Mouse (Mus musculus) kidney, adult 2 months (tissue): Measurements from ENCODE around the gene Odf3b.

Source experiments
- CTCF ChIP-seq: fragments of 200-500 bp; conservative IDR thresholded peaks from 2 replicates; pipeline ENCODE4 v1.5.1; 2011; ENCODE audit warnings: low read depth, mild to moderate bottlenecking, control low read depth, low read length, moderate library complexity, mixed read lengths; ENCODE audit not compliant: insufficient read depth, insufficient read length
- POLR2A ChIP-seq: fragments of 200-500 bp; IDR thresholded peaks from one replicate; pipeline ENCODE4 v1.6.1; 2011; ENCODE audit warnings: low read depth, low read length, control low read depth

DNA sequence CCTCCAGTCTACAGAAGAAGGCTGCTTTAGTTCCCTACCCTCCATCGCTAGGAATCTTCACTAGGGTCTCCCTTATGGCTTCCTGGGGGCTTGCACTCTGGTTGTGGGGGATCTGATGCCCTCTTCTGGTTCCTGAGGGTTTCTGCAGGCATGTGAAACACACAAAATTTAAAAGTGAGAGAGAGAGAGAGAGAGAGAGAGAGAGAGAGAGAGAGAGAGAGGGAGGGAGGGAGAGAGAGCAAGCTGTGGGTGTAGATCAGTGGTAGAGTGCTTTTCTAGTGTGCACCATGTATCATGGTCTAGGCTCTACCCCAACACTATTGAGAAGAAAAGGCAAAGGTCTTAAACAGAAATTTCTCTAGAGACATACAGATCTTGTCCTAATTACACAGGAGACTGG, 37.4 kb downstream of the Odf3b start:
- TF ChIP-seq CTCF (no peak), POLR2A (no peak)
